Mouse (Mus musculus): ENCODE data around the gene Kbtbd6.

Kbtbd6 gene

DNA sequence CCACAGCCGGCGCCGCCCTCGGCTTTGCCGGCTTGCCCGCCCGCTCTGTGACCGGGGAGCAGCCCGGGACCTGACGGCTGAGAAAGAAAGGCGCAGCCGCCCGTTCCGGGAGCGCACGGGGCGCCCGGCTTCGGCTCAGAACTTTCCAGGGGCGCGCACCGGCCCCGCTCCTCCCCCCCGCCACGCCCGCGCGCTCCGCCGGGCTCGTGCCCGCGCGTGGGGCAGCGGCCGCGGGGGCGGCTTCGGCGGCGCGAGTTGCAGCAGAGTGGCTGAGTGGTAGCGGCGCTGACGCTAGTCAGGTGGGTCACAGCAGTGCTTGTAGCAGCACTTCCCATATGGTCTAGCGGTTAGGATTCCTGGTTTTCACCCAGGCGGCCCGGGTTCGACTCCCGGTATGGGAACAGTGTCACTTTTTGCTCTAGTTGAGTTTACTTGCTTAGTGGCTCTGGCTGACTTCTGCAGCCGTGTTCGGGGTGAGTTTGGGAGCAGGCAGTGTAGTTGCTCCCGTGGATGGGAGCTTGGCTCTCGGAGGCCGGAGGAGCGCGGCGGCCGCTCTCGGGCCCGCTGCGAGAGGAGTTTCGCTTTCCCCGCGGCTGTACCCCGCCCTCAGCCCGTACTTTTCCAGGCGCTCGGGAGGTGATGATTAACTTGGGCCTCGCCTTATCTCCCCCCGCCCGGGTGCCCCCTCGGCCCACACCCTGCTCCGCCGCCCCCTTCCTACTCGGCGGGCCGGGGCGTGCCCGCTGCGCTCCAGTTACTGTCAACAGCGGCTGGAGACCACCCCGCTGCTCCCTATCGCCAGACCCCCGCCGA is 29.9 kb downstream of the Kbtbd6 start, which contains the start of gene Wbp4:
Gene Wbp4 (minus strand): TSS at position 182 of the 813 bp plus-strand sequence.
- peak; percentile 74 for DNase-seq (ENCODE audit: low read depth, low spot score)

DNA sequence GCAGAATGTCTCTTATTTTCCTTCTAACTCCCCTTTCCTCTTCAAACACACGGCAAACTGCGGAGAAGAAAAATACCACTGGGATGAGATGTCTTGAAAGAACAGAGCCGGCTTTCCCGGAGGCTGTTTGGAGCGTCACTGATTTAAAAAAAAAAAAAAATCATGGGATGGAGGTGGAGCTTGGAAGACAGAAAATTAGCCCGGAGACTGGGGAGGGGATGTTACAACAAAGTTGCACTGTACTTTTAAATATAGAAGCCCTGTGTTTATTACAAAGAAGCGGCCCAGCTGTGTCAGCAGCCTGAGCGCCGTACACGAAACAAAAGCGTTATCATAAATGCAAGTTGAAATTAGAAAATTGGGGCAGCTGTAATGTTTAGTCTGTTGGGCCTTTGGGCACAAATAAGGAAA is 30.6 kb downstream of the Kbtbd6 start:
- peak; percentile 42 for DNase-seq (ENCODE audit: low read depth, low spot score)

DNA sequence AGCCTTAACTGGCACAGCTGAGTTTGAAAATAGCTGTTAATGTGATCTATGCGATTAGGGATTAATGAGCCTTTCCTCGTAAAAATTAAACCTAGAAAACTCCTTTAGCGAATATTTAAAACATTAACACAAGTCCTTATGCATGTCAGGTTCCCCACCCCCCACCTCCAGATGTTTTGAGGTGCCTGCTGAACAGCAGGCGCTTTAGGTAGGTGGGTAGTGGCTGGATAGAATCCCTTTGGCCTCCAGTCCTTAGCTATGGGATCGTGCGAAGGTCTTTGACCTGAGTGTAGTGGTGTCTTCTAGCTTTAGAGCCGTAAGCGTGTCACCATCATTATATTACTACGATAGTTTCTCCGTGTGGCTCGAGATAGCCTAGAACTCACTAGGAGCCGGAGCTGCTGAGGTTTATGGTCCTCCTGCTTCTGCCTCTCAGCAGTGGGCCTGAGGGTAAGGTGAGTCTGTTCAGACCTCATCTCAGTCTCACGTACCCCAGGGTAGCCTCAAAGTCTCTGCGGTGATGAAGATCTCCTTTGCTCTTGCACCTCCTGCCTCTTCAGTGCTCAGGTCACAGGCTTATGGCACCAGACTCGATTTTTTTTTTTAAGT is 31.2 kb downstream of the Kbtbd6 start:
- DNase-seq (ENCODE audit: low read depth, low spot score) = peak; percentile 33

DNA sequence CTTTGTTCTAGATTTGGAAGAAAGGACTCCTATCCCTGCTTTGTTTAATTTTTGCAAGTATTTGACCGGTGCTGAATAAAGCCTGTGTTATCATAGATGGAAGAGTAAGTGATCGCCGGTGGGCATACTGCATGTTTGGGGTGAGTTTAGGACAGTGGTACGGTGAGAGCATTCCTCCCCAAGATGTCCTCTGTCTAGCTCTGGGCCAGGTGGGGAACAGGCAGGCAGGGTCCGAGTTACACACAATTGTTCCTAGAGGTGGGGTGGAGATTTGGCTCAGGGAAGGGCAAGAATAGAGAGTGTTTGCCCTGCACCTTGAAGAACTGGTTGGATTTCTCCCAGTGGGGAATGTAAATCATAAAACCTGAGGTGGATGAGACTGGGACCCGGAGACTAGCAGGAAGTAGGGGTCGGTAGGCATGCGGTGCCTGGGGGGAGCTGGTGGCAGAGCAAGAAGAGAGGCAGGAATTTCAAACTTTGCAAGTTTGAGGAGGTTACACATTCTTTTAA is 32.0 kb downstream of the Kbtbd6 start:
- no peak for DNase-seq (ENCODE audit: low read depth, low spot score)

DNA sequence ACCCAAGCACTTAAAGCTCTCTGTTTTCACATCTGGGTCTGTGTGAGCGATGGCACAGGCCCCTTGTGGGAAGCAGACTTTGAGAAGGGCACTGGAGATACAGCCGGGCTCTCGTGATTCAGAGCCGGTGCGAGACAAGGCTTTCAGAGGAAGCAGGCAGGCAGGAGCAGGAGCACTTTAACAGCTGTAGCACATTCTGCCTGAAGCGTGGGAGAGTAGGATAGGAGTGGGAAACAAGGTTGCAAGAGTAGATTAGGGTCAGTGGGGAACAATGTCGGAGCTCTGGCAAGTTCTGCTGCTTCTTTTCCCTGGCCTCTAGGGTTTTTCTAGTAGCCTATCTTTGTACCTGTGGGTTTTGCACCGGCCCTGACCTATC is 35.0 kb downstream of the Kbtbd6 start:
- no peak for DNase-seq (ENCODE audit: low read depth, low spot score)

DNA sequence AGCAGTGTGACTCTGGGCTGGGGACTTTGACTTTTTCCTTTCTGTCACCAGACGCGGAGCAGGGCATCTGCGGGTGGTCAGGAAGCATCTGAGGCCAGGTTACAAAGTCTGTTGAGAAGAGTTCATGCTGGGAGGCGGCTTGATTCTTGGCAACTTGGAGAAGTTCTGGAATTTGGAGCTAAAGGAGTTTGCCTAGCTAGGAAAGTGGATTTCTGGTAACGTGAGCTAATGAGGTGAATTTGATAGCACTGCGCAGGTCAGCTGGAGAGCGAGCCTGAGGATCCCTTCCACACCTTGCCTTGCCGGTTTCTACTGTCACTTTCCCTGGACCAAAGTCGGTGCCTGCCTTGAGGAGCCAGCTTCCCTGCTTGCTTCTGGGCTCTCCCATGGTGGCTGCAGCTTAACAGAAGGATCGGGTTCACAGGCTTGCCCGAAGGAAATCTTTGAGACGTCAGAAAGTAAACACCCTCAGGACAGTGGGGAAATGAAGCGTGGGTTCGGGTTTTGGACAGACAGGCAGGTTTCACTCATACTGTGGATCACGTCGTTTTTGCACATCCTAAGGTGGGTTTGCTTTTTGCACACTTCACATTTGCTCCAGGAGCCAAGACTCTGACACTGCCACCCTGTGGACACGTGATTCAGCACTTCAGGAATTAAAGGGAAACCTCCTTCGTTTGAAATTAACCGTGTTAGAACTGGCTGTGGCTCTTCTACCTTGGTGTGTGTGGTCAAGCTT is 35.5 kb downstream of the Kbtbd6 start:
- peak; percentile 56 for DNase-seq (ENCODE audit: low read depth, low spot score)

DNA sequence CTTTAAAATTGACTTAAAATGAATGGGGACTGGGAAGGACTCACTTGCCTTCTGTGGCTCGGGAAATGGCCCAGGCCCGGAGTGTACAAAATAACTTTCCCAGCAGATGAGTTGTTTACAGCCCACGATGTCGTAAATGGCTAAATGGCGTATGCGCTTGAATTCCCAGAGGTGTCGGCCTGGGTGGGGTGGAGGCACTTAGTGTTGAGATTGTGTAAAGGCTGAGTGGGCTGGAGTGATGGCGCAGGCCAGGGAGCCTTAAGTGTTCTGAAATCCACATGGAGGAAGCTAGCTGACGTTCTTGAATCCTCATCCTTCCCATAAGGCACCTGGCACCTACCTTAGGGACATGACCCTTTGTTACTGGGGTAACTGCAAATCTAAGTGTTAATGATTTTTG is 36.9 kb downstream of the Kbtbd6 start:
- no peak for DNase-seq (ENCODE audit: low read depth, low spot score)

DNA sequence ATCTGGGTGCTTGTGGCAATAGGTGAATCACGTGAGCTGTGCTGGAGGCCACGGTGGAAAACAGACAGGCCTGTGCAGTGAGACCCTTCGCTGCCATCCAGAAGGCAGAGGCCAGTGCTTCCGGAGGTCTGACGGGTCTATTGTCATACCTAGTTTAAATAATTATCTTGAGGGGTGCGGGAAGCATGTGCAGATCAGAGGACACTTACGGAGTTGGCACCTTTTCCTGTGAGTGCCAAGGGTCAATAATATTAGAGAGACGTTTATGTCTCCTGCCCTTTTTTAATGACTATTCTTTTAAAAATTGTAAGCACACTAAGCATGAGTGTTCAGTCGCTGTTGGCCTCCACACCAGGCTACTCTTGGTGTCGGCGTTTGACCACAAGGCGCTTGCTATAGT is 37.5 kb downstream of the Kbtbd6 start:
- DNase-seq (ENCODE audit: low read depth, low spot score) = no peak

DNA sequence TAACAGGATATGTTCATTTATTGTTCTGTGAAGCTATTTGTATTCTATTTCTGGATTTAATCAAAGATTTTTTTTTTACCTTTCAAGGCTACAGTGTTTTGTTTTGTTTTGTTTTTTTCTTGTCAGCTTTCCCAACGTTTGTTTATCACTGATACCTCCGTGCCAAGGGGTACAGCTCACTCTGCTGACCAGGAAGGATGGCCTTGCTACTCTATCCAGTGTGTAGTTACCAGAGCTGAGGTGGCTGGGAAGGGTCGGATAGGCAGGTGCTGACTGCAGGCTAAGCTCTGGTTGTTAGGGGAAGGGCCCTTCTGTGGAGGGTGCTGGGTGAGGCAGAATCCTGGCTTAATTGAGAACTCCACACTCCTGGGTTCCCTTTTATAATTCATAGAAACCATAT is 38.6 kb downstream of the Kbtbd6 start:
- no peak for DNase-seq (ENCODE audit: low read depth, low spot score)

DNA sequence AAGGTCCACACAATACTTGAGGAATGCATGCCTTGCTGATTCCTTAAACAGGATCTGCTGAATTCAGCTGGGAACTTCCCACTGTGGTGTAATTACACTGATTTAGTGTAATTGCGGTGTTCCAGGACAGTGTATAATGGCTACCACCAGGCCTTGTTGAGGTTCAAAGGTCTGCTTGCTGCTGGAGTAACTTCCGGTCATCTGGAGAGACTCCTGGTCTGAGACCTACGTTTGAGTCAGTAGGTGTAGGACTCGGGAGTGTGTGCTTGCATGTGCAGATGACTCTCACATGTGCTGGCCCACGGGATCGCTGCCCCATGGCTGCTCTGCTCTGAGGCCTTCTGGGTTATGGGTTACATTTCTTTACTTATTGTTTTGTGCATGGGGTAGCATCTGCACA is 42.7 kb downstream of the Kbtbd6 start:
- no peak for DNase-seq (ENCODE audit: low read depth, low spot score)

DNA sequence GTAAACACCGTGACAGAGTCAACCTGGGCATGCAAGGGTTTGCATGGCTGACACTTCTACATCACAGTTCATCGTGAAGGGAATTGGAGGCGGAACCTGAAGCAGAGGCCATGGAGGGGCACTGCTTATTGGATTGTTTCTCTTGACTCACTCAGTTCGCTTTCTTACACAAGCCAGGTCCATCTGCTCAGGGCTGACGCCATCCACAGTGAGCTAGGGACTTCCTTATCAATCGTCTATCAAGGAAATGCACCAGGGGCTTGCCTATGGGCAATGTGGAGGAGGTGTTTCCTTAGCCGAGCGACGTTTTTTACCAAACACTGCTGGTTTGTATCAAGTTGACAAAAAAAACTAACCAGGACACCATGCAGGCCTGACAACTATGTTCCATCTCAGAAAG is 47.7 kb downstream of the Kbtbd6 start:
- DNase-seq (ENCODE audit: low read depth, low spot score) = no peak

DNA sequence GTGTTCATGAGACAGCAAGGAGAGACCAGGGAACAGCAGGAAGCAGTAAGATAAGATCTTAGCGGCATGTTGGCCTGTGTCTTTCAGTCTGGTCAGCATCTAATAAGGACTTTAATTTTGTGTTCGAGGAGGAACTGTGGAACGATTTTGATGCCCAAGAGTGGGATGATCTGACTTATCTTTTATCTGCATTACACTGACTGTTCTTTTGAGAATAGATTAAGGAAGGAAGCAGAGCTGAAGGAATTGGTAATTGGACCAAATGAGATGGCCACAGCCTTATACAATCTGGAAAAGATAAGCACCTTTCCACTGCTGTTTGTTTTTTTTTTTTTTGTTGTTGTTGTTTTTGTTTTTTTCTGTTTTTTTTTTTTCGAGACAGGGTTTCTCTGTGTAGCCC is 49.1 kb downstream of the Kbtbd6 start:
- DNase-seq (ENCODE audit: low read depth, low spot score) = no peak

DNA sequence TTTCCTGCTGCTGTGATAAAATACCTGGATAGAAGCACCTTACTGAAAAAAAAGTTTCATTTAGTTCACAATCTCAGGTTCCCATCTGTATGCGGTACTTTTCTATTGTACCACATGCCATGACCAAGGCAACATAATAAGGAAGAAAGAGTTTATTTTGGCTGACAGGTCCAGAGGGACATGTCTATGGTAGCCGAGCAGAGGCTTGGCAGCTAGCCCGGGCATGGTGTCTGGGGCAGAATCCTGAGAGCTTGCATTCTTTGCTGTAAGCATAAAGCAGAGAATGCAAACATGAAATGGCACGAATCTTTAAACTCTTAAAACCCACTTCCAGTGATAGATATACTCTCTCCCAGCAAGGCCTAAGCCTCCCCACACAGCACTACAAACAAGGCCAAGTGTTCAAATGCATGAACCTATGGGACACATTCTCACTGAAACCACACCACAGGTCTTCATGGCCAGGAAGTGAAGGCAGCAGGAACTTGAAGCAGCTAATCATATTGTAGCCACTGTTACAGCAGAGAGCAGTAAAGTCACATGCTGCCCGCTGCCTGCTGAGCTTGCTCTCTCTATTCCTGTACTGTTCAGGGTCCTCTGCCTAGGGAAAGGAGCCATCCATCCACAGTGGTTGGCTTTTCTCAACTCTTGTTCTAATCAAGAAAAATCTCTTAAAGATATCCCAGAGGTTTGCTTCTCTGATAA is 51.9 kb downstream of the Kbtbd6 start:
- DNase-seq (ENCODE audit: low read depth, low spot score) = no peak
